Mouse (Mus musculus) kidney, adult 2 months (tissue): ENCODE measurements around the gene Bcr. TPM values are rescaled to one million over a fixed set of nuclear protein-coding genes. Genes with fewer than 3 reads are reported as not detected.

ENCODE experiments used
- DNase-seq: peaks from one replicate; pipeline ENCODE4 v3.0.0; 2021
- H3K27ac ChIP-seq: fragments of 200-500 bp; 2 replicates; pipeline ENCODE4 v1.5.1; 2012; ENCODE audit warnings: low read depth, low read length, control low read depth, inconsistent platforms; ENCODE audit not compliant: insufficient read depth
- H3K27me3 ChIP-seq: fragments of 200-500 bp; replicated peaks from 2 replicates; pipeline ENCODE4 v1.6.1; 2012; ENCODE audit warnings: mild to moderate bottlenecking, moderate library complexity, low read length, inconsistent platforms; ENCODE audit not compliant: control insufficient read depth, insufficient read depth
- H3K36me3 ChIP-seq: fragments of 200-500 bp; 2 replicates; pipeline ENCODE4 v1.6.1; 2012; ENCODE audit warnings: mild to moderate bottlenecking, moderate library complexity, low read length, inconsistent platforms; ENCODE audit not compliant: control insufficient read depth, insufficient read depth
- H3K4me1 ChIP-seq: fragments of 200-500 bp; 2 replicates; pipeline ENCODE4 v1.6.1; 2011; ENCODE audit warnings: low read length; ENCODE audit not compliant: control insufficient read depth, insufficient read depth
- H3K4me3 ChIP-seq: fragments of 200-500 bp; 2 replicates; pipeline ENCODE4 v1.5.1; 2011; ENCODE audit warnings: mild to moderate bottlenecking, low read depth, low read length, control low read depth; ENCODE audit not compliant: insufficient read depth
- CTCF ChIP-seq: fragments of 200-500 bp; conservative IDR thresholded peaks from 2 replicates; pipeline ENCODE4 v1.5.1; 2011; ENCODE audit warnings: low read depth, mild to moderate bottlenecking, control low read depth, low read length, moderate library complexity, mixed read lengths; ENCODE audit not compliant: insufficient read depth, insufficient read length
- POLR2A ChIP-seq: fragments of 200-500 bp; IDR thresholded peaks from one replicate; pipeline ENCODE4 v1.6.1; 2011; ENCODE audit warnings: low read depth, low read length, control low read depth
- WGBS: fragments of 180-500 bp; shearing (Covaris S2); methylation state at CpG from one replicate; pipeline ENCODE4 v1.1.7; 2018; 5-methylcytosine and 5-hydroxymethylcytosine counted together
- polyA plus RNA-seq: library from polyadenylated mRNA; depleted of rRNA; stranded (reverse); fragments of >200 nt; gene quantifications from 2 replicates; pipeline ENCODE4 v1.2.3, GENCODE M21; 2012

Bcr gene
- polyA plus RNA-seq, 1 experiment: 28.7 TPM

GRCm38 (mm10) chr10:75130372-75131046, 70.1 kb downstream of the Bcr start:
- Histone ChIP-seq H3K4me1 (peaks cover 4% of the 10 kb centered on the region), H3K36me3 (no peaks in the 10 kb centered on the region), H3K27ac (no peak overlapping the region), H3K27me3 (no peaks in the 10 kb centered on the region), H3K4me3 (no peak overlapping the region)
- TF ChIP-seq POLR2A: no peak
- TF ChIP-seq CTCF: no peak
- WGBS: 63% methylated on average over 4 of the region's 4 CpGs
- peak; percentile 53 for DNase-seq

- Histone ChIP-seq H3K27me3 (no peaks in the 10 kb centered on the region), H3K27ac (no peak overlapping the region)
- WGBS: 60% methylated on average over 8 of the region's 8 CpGs
These were observed 71.2 kb downstream of the Bcr start for GRCm38 (mm10) chr10:75131625-75132024.

GRCm38 (mm10) chr10:75134861-75135517, 74.6 kb downstream of the Bcr start:
- WGBS: 93% methylated on average over 15 of the region's 15 CpGs
- TF ChIP-seq POLR2A (no peak), CTCF (no peak)
- DNase-seq: no peak
- peaks cover 4% of the 10 kb centered on the region; the same call in 1 of the 2 replicates for H3K4me1 ChIP-seq
- no peak overlapping the region for H3K4me3 ChIP-seq
- H3K36me3 ChIP-seq: no peaks in the 10 kb centered on the region; the same call in 1 of the 2 replicates
- no peak overlapping the region for H3K27ac ChIP-seq
- no peaks in the 10 kb centered on the region for H3K27me3 ChIP-seq

More at GRCm38 (mm10) chr10:75131625-75132024, 71.2 kb downstream of the Bcr start:
- H3K4me3 ChIP-seq: no peak overlapping the region
- TF ChIP-seq POLR2A: no peak
- no peak for TF ChIP-seq CTCF
- peak; percentile 55 for DNase-seq
- H3K4me1 ChIP-seq: peaks cover 4% of the 10 kb centered on the region
- no peaks in the 10 kb centered on the region for H3K36me3 ChIP-seq

- no peak overlapping the region for H3K27ac ChIP-seq
- H3K36me3 ChIP-seq: no peaks in the 10 kb centered on the region; the same call in 1 of the 2 replicates
- peaks cover 2% of the 10 kb centered on the region; the same call in 1 of the 2 replicates for H3K4me1 ChIP-seq
- no peaks in the 10 kb centered on the region for H3K27me3 ChIP-seq
- DNase-seq: no peak
- TF ChIP-seq POLR2A (no peak), CTCF (no peak)
- WGBS: 86% methylated on average over 21 of the region's 21 CpGs
- no peak overlapping the region for H3K4me3 ChIP-seq
These were observed 75.2 kb downstream of the Bcr start for GRCm38 (mm10) chr10:75135518-75136162.

GRCm38 (mm10) chr10:75137148-75137547, 76.8 kb downstream of the Bcr start:
- Histone ChIP-seq H3K27me3 (no peaks in the 10 kb centered on the region), H3K4me3 (no peak overlapping the region), H3K27ac (no peak overlapping the region), H3K36me3 (no peaks in the 10 kb centered on the region; the same call in 1 of the 2 replicates), H3K4me1 (no peaks in the 10 kb centered on the region)
- 83% methylated on average over 3 of the region's 3 CpGs for WGBS
- TF ChIP-seq CTCF (no peak), POLR2A (no peak)
- no peak for DNase-seq

- WGBS: 64% methylated on average over 17 of the region's 17 CpGs
- no peaks in the 10 kb centered on the region; the same call in 1 of the 2 replicates for H3K36me3 ChIP-seq
- no peak overlapping the region for H3K27ac ChIP-seq
- TF ChIP-seq CTCF (no peak), POLR2A (no peak)
- no peaks in the 10 kb centered on the region for H3K4me1 ChIP-seq
- no peak overlapping the region for H3K4me3 ChIP-seq
- no peaks in the 10 kb centered on the region for H3K27me3 ChIP-seq
- no peak for DNase-seq
These were observed 84.8 kb downstream of the Bcr start for GRCm38 (mm10) chr10:75145221-75145620.

- Histone ChIP-seq H3K27ac (no peak overlapping the region), H3K36me3 (no peaks in the 10 kb centered on the region; the same call in 1 of the 2 replicates), H3K27me3 (no peaks in the 10 kb centered on the region), H3K4me1 (no peaks in the 10 kb centered on the region), H3K4me3 (no peak overlapping the region)
- TF ChIP-seq POLR2A (no peak), CTCF (no peak)
- WGBS: 75% methylated on average over 4 of the region's 4 CpGs
- no peak for DNase-seq
These were observed 85.6 kb downstream of the Bcr start for GRCm38 (mm10) chr10:75146001-75146400.
